Mouse (Mus musculus) limb, embryonic 11.5 days (tissue): ENCODE measurements around the gene Fermt1. TPM values are rescaled to one million over a fixed set of nuclear protein-coding genes. Genes with fewer than 3 reads are reported as not detected.

Source experiments
- ATAC-seq: fragments of 200-750 bp; cut with Nextera tagmentation; 2 replicates; pipeline ENCODE4 v1.8.0; 2017; ENCODE audit warnings: low read depth; ENCODE audit not compliant: insufficient number of reproducible peaks, low FRiP score, low TSS enrichment
- DNase-seq: peaks from one replicate; pipeline ENCODE4 v3.0.0-alpha.2; 2015; ENCODE audit warnings: low spot score
- H3K27ac ChIP-seq: fragments of 300-500 bp; sonication (generic); replicated peaks from 2 replicates; pipeline ENCODE4 v1.5.1; 2014; ENCODE audit warnings: low read depth, mild to moderate bottlenecking, low read length
- H3K27me3 ChIP-seq: fragments of 300-500 bp; sonication (generic); 2 replicates; pipeline ENCODE4 v1.6.1; 2014; ENCODE audit warnings: mild to moderate bottlenecking, low read length, mixed read lengths; ENCODE audit not compliant: control insufficient read depth, insufficient read depth
- H3K36me3 ChIP-seq: fragments of 300-500 bp; sonication (generic); 2 replicates; pipeline ENCODE4 v1.6.1; 2014; ENCODE audit warnings: mild to moderate bottlenecking, low read length, moderate library complexity, mixed read lengths; ENCODE audit not compliant: control insufficient read depth, insufficient read depth
- H3K4me1 ChIP-seq: fragments of 300-500 bp; sonication (generic); 2 replicates; pipeline ENCODE4 v1.6.1; 2014; ENCODE audit warnings: low read length, mixed read lengths; ENCODE audit not compliant: control insufficient read depth, insufficient read depth
- H3K4me2 ChIP-seq: fragments of 300-500 bp; sonication (generic); 2 replicates; pipeline ENCODE4 v1.6.1; 2014; ENCODE audit warnings: low read depth, mild to moderate bottlenecking, moderate library complexity; ENCODE audit not compliant: severe bottlenecking
- H3K4me3 ChIP-seq: fragments of 300-500 bp; sonication (generic); 2 replicates; pipeline ENCODE4 v1.5.1; 2014; ENCODE audit warnings: low read depth, low read length
- H3K9ac ChIP-seq: fragments of 300-500 bp; sonication (generic); 2 replicates; pipeline ENCODE4 v1.6.1; 2014; ENCODE audit warnings: mild to moderate bottlenecking, low read length
- H3K9me3 ChIP-seq: fragments of 300-500 bp; sonication (generic); 2 replicates; pipeline ENCODE4 v1.6.1; 2016; ENCODE audit warnings: low read length; ENCODE audit not compliant: control insufficient read depth
- WGBS: fragments of 180-500 bp; shearing (Covaris S2); extraction: QIAGEN DNeasy Blood & Tissue Kit; methylation state at CpG from one replicate; pipeline ENCODE4 v1.1.7; 2014; 5-methylcytosine and 5-hydroxymethylcytosine counted together
- polyA plus RNA-seq: library from polyadenylated mRNA; unstranded; fragments of >200 nt; fragmentation: Nextera tagmentation; extraction: Ambion mirVana; gene quantifications from 2 replicates; pipeline ENCODE4 v1.2.1, GENCODE M21; 2014

Fermt1 gene
- polyA plus RNA-seq: 15.6 and 17.5 TPM in 2 replicates

GRCm38 (mm10) chr2:132945326-132946207 is at the start of gene Fermt1:
TSS of gene Fermt1 (minus strand) at chr2:132945906.
- WGBS: 6% methylated on average over 37 of the region's 37 CpGs
- Histone ChIP-seq H3K9me3 (no peaks in the 10 kb centered on the region), H3K4me1 (0 out of 2 replicates have a peak, but pooled peaks cover 7% of the 10 kb centered on the region), H3K27ac (no peak within 1 kb of the TSS), H3K27me3 (peaks cover 31% of the 10 kb centered on the region), H3K4me3 (peak within 1 kb of the TSS; percentile 33), H3K36me3 (no peaks in the 10 kb centered on the region), H3K4me2 (peak within 1 kb of the TSS; percentile 57), H3K9ac (peak within 1 kb of the TSS; percentile 43; the same call in 1 of the 2 replicates)
- peak; percentile 59 for DNase-seq
- peak; percentile 72 for ATAC-seq

- no peak for DNase-seq
- no peaks in the 10 kb centered on the region for H3K4me1 ChIP-seq
- peak; percentile 57; the same call in 1 of the 2 replicates for ATAC-seq
- no peaks in the 10 kb centered on the region for H3K27me3 ChIP-seq
- no peak overlapping the region for H3K4me3 ChIP-seq
- no peaks in the 10 kb centered on the region for H3K36me3 ChIP-seq
- no peak overlapping the region for H3K4me2 ChIP-seq
- WGBS: 52% methylated on average over 9 of the region's 9 CpGs
- H3K9me3 ChIP-seq: no peaks in the 10 kb centered on the region
- H3K27ac ChIP-seq: no peak overlapping the region
- no peak overlapping the region for H3K9ac ChIP-seq
These were observed 47.2 kb upstream of the Fermt1 start for GRCm38 (mm10) chr2:132992659-132993531.

GRCm38 (mm10) chr2:132989778-132990564 is 44.3 kb upstream of the Fermt1 start:
- WGBS: 56% methylated on average over 11 of the region's 11 CpGs
- no peak for ATAC-seq

GRCm38 (mm10) chr2:132973346-132973745 is 27.6 kb upstream of the Fermt1 start:
- Histone ChIP-seq H3K27ac (no peak overlapping the region), H3K4me3 (no peak overlapping the region), H3K9me3 (no peaks in the 10 kb centered on the region), H3K36me3 (no peaks in the 10 kb centered on the region), H3K4me2 (no peak overlapping the region), H3K27me3 (no peaks in the 10 kb centered on the region), H3K4me1 (no peaks in the 10 kb centered on the region), H3K9ac (no peak overlapping the region)
- ATAC-seq (no peak), DNase-seq (no peak)
- 95% methylated on average over 2 of the region's 2 CpGs for WGBS

More at GRCm38 (mm10) chr2:132989778-132990564, 44.3 kb upstream of the Fermt1 start:
- Histone ChIP-seq H3K4me2 (no peak overlapping the region), H3K9ac (no peak overlapping the region), H3K27ac (no peak overlapping the region), H3K9me3 (no peaks in the 10 kb centered on the region), H3K27me3 (no peaks in the 10 kb centered on the region), H3K36me3 (no peaks in the 10 kb centered on the region), H3K4me1 (no peaks in the 10 kb centered on the region), H3K4me3 (no peak overlapping the region)
- no peak for DNase-seq

GRCm38 (mm10) chr2:132970772-132971173 is 25.1 kb upstream of the Fermt1 start:
- Histone ChIP-seq H3K4me2 (no peak overlapping the region), H3K27ac (no peak overlapping the region), H3K9me3 (no peaks in the 10 kb centered on the region), H3K4me3 (no peak overlapping the region), H3K27me3 (no peaks in the 10 kb centered on the region), H3K36me3 (no peaks in the 10 kb centered on the region), H3K4me1 (no peaks in the 10 kb centered on the region), H3K9ac (no peak overlapping the region)
- 39% methylated on average over 4 of the region's 4 CpGs for WGBS
- ATAC-seq (no peak), DNase-seq (no peak)

GRCm38 (mm10) chr2:132957786-132958185 is 12.1 kb upstream of the Fermt1 start:
- DNase-seq: no peak
- 63% methylated on average over 1 of the region's 1 CpGs for WGBS
- no peaks in the 10 kb centered on the region for H3K36me3 ChIP-seq

DNA sequence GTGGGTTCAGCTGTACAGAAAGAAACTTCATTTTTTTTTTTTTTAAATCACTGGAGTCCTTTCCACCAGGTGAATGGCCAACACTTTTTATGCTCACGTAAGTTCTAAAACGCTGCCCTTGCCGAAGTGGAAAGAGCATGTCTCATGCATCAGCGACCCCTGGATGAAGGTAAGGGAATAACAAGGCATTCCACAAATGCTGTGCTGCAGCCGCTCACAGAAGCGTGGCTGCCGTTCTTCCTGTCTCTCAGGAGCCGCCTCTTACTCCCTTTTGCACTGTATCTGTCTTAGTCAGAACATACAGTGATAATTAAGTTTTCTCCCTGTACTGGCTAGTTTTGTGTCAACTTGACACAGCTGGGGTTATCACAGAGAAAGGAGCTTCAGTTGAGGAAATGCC is 6.5 kb upstream of the Fermt1 start:
- Histone ChIP-seq H3K27ac (no peak overlapping the region), H3K4me2 (no peak overlapping the region), H3K9me3 (no peaks in the 10 kb centered on the region), H3K4me1 (no peaks in the 10 kb centered on the region), H3K36me3 (no peaks in the 10 kb centered on the region), H3K4me3 (no peak overlapping the region), H3K27me3 (no peaks in the 10 kb centered on the region), H3K9ac (no peak overlapping the region)
- 6% methylated on average over 8 of the region's 8 CpGs for WGBS
- peak; percentile 54 for DNase-seq
- ATAC-seq: no peak; the same call in 1 of the 2 replicates

More at GRCm38 (mm10) chr2:132957786-132958185, 12.1 kb upstream of the Fermt1 start:
- Histone ChIP-seq H3K9me3 (no peaks in the 10 kb centered on the region), H3K27me3 (no peaks in the 10 kb centered on the region), H3K27ac (no peak overlapping the region), H3K4me1 (no peaks in the 10 kb centered on the region), H3K9ac (no peak overlapping the region), H3K4me2 (no peak overlapping the region), H3K4me3 (no peak overlapping the region)
- no peak for ATAC-seq
